Mouse (Mus musculus) adrenal gland, adult 8-10 months (tissue): ENCODE data around the gene Fam189a1. TPM values are rescaled to one million over a fixed set of nuclear protein-coding genes. Genes with fewer than 3 reads are reported as not detected.

Experiments used
- DNase-seq: peaks from one replicate; pipeline ENCODE4 v3.0.0; 2022
- total RNA-seq, 4 experiments: library from RNA; stranded (reverse); gene quantifications; 2 replicates each; pipeline ENCODE4 v1.2.4; 2022

Fam189a1 gene
- total RNA-seq = under 1 TPM; 0.41 to 0.95 (median 0.48) TPM

GRCm38 (mm10) chr7:65156514-65156911, at the start of gene Fam189a1:
Gene Fam189a1, minus strand, starts transcription at chr7:65156570.
- DNase-seq = no peak

- DNase-seq = no peak
These were observed 49.7 kb upstream of the Fam189a1 start for GRCm38 (mm10) chr7:65206021-65206420.

- DNase-seq = no peak
These were observed 46.3 kb upstream of the Fam189a1 start for GRCm38 (mm10) chr7:65202719-65203118.

- no peak for DNase-seq
These were observed 24.3 kb upstream of the Fam189a1 start for GRCm38 (mm10) chr7:65180694-65181093.

- no peak for DNase-seq
These were observed 14.4 kb upstream of the Fam189a1 start for GRCm38 (mm10) chr7:65170762-65171161.

GRCm38 (mm10) chr7:65157031-65158025, 958 bp upstream of the Fam189a1 start:
- DNase-seq = no peak

- no peak for DNase-seq
These were observed 499 bp downstream of the Fam189a1 start for GRCm38 (mm10) chr7:65155628-65156513.

GRCm38 (mm10) chr7:65154576-65154975, 1.8 kb downstream of the Fam189a1 start:
- no peak for DNase-seq

GRCm38 (mm10) chr7:65153846-65154245, 2.5 kb downstream of the Fam189a1 start:
- no peak for DNase-seq

- DNase-seq = no peak
These were observed 4.8 kb downstream of the Fam189a1 start for GRCm38 (mm10) chr7:65151526-65151925.

GRCm38 (mm10) chr7:65149040-65149439, 7.3 kb downstream of the Fam189a1 start:
- DNase-seq = no peak

GRCm38 (mm10) chr7:65144881-65145280, 11.5 kb downstream of the Fam189a1 start:
- no peak for DNase-seq

GRCm38 (mm10) chr7:65141907-65142698, 14.3 kb downstream of the Fam189a1 start:
- no peak for DNase-seq

- DNase-seq = no peak
These were observed 15.5 kb downstream of the Fam189a1 start for GRCm38 (mm10) chr7:65140832-65141231.

- DNase-seq = no peak
These were observed 16.3 kb downstream of the Fam189a1 start for GRCm38 (mm10) chr7:65140099-65140498.

GRCm38 (mm10) chr7:65123766-65124165, 32.6 kb downstream of the Fam189a1 start:
- DNase-seq = no peak

- DNase-seq = no peak
These were observed 39.5 kb downstream of the Fam189a1 start for GRCm38 (mm10) chr7:65116903-65117302.

- DNase-seq = no peak
These were observed 41.0 kb downstream of the Fam189a1 start for GRCm38 (mm10) chr7:65115366-65115765.

GRCm38 (mm10) chr7:65111664-65112063, 44.7 kb downstream of the Fam189a1 start:
- DNase-seq = no peak

GRCm38 (mm10) chr7:65105566-65105965, 50.8 kb downstream of the Fam189a1 start:
- no peak for DNase-seq

- DNase-seq = no peak
These were observed 51.3 kb downstream of the Fam189a1 start for GRCm38 (mm10) chr7:65105097-65105467.
